Mouse (Mus musculus): ENCODE measurements around the gene Flg2. TPM values are rescaled to one million over a fixed set of nuclear protein-coding genes. Genes with fewer than 3 reads are reported as not detected.

Gene Flg2
- not detected in 2 replicates for polyA plus RNA-seq (2015; fragmentation: Nextera tagmentation; extraction: Ambion mirVana)

GRCm38 (mm10) chr3:93196978-93197377 lies at the start of gene Flg2:
Gene Flg2, plus strand, starts transcription at chr3:93197278.
- Histone ChIP-seq H3K27me3 (ENCODE audit: control insufficient read depth, insufficient read depth, low read length) (no peaks in the 10 kb centered on the region), H3K27ac (ENCODE audit: low read length) (no peak within 1 kb of the TSS), H3K4me1 (ENCODE audit: control insufficient read depth, insufficient read depth, low read length) (no peaks in the 10 kb centered on the region), H3K9ac (ENCODE audit: low read length) (no peak within 1 kb of the TSS), H3K9me3 (replicated peaks; ENCODE audit: control insufficient read depth, low read length) (peaks cover 7% of the 10 kb centered on the region; the same call in 1 of the 2 replicates), H3K4me3 (ENCODE audit: low read length) (no peak within 1 kb of the TSS), H3K4me2 (ENCODE audit: low read depth, low read length) (no peak within 1 kb of the TSS), H3K36me3 (ENCODE audit: control insufficient read depth, insufficient read depth) (no peaks in the 10 kb centered on the region)
- no peak for ATAC-seq (replicated peaks; ENCODE audit: extremely low read depth, insufficient read depth, low FRiP score)
- 83% methylated on average over 3 of the region's 3 CpGs for WGBS

- 78% methylated on average over 6 of the region's 6 CpGs for WGBS
- Histone ChIP-seq H3K4me1 (ENCODE audit: control insufficient read depth, insufficient read depth, low read length) (no peaks in the 10 kb centered on the region), H3K36me3 (ENCODE audit: control insufficient read depth, insufficient read depth) (no peaks in the 10 kb centered on the region), H3K4me2 (ENCODE audit: low read depth, low read length) (no peak overlapping the region), H3K9me3 (replicated peaks; ENCODE audit: control insufficient read depth, low read length) (no peaks in the 10 kb centered on the region), H3K9ac (ENCODE audit: low read length) (no peak overlapping the region), H3K27me3 (ENCODE audit: control insufficient read depth, insufficient read depth, low read length) (no peaks in the 10 kb centered on the region), H3K4me3 (ENCODE audit: low read length) (no peak overlapping the region), H3K27ac (ENCODE audit: low read length) (no peak overlapping the region)
- no peak for ATAC-seq (replicated peaks; ENCODE audit: extremely low read depth, insufficient read depth, low FRiP score)
Measured at GRCm38 (mm10) chr3:93162502-93162901, 34.6 kb upstream of the Flg2 start.

GRCm38 (mm10) chr3:93162996-93163592 lies 34.0 kb upstream of the Flg2 start:
- WGBS: 52% methylated on average over 1 of the region's 1 CpGs
- Histone ChIP-seq H3K4me3 (ENCODE audit: low read length) (no peak overlapping the region), H3K27ac (ENCODE audit: low read length) (no peak overlapping the region), H3K36me3 (ENCODE audit: control insufficient read depth, insufficient read depth) (no peaks in the 10 kb centered on the region), H3K4me1 (ENCODE audit: control insufficient read depth, insufficient read depth, low read length) (no peaks in the 10 kb centered on the region), H3K4me2 (ENCODE audit: low read depth, low read length) (no peak overlapping the region), H3K9me3 (replicated peaks; ENCODE audit: control insufficient read depth, low read length) (no peaks in the 10 kb centered on the region), H3K9ac (ENCODE audit: low read length) (no peak overlapping the region), H3K27me3 (ENCODE audit: control insufficient read depth, insufficient read depth, low read length) (no peaks in the 10 kb centered on the region)
- no peak for ATAC-seq (replicated peaks; ENCODE audit: extremely low read depth, insufficient read depth, low FRiP score)

- Histone ChIP-seq H3K4me3 (ENCODE audit: low read length) (no peak overlapping the region), H3K4me2 (ENCODE audit: low read depth, low read length) (no peak overlapping the region), H3K9me3 (replicated peaks; ENCODE audit: control insufficient read depth, low read length) (no peaks in the 10 kb centered on the region), H3K4me1 (ENCODE audit: control insufficient read depth, insufficient read depth, low read length) (no peaks in the 10 kb centered on the region), H3K36me3 (ENCODE audit: control insufficient read depth, insufficient read depth) (no peaks in the 10 kb centered on the region), H3K27me3 (ENCODE audit: control insufficient read depth, insufficient read depth, low read length) (no peaks in the 10 kb centered on the region), H3K9ac (ENCODE audit: low read length) (no peak overlapping the region), H3K27ac (ENCODE audit: low read length) (no peak overlapping the region)
- 82% methylated on average over 4 of the region's 4 CpGs for WGBS
- no peak for ATAC-seq (replicated peaks; ENCODE audit: extremely low read depth, insufficient read depth, low FRiP score)
Measured at GRCm38 (mm10) chr3:93180856-93181255, 16.2 kb upstream of the Flg2 start.

GRCm38 (mm10) chr3:93201955-93202354 lies 4.9 kb downstream of the Flg2 start:
- H3K4me2 ChIP-seq (ENCODE audit: low read depth, low read length): no peak overlapping the region
- WGBS: 70% methylated on average over 2 of the region's 2 CpGs
- H3K9me3 ChIP-seq (replicated peaks; ENCODE audit: control insufficient read depth, low read length): peaks cover 19% of the 10 kb centered on the region
- no peaks in the 10 kb centered on the region for H3K36me3 ChIP-seq (ENCODE audit: control insufficient read depth, insufficient read depth)
- no peak overlapping the region for H3K27ac ChIP-seq (ENCODE audit: low read length)
- H3K4me3 ChIP-seq (ENCODE audit: low read length): no peak overlapping the region
- no peaks in the 10 kb centered on the region for H3K27me3 ChIP-seq (ENCODE audit: control insufficient read depth, insufficient read depth, low read length)
- ATAC-seq (replicated peaks; ENCODE audit: extremely low read depth, insufficient read depth, low FRiP score): no peak
- no peak overlapping the region for H3K9ac ChIP-seq (ENCODE audit: low read length)
- no peaks in the 10 kb centered on the region for H3K4me1 ChIP-seq (ENCODE audit: control insufficient read depth, insufficient read depth, low read length)

GRCm38 (mm10) chr3:93202499-93202898 lies 5.4 kb downstream of the Flg2 start:
- Histone ChIP-seq H3K4me2 (ENCODE audit: low read depth, low read length) (no peak overlapping the region), H3K4me1 (ENCODE audit: control insufficient read depth, insufficient read depth, low read length) (no peaks in the 10 kb centered on the region), H3K9ac (ENCODE audit: low read length) (no peak overlapping the region), H3K9me3 (replicated peaks; ENCODE audit: control insufficient read depth, low read length) (peaks cover 19% of the 10 kb centered on the region), H3K4me3 (ENCODE audit: low read length) (no peak overlapping the region), H3K27me3 (ENCODE audit: control insufficient read depth, insufficient read depth, low read length) (no peaks in the 10 kb centered on the region), H3K27ac (ENCODE audit: low read length) (no peak overlapping the region), H3K36me3 (ENCODE audit: control insufficient read depth, insufficient read depth) (no peaks in the 10 kb centered on the region)
- WGBS: 85% methylated on average over 4 of the region's 4 CpGs
- ATAC-seq (replicated peaks; ENCODE audit: extremely low read depth, insufficient read depth, low FRiP score): no peak

Other genes with a start within 250 kb of the Flg2 start
- not detected in 2 replicates for gene Lce3d, start 239.9 kb upstream of the Flg2 start, polyA plus RNA-seq (2015; fragmentation: Nextera tagmentation; extraction: Ambion mirVana)
- gene Lce3e, start 230.2 kb upstream of the Flg2 start, polyA plus RNA-seq (2015; fragmentation: Nextera tagmentation; extraction: Ambion mirVana): not detected in 2 replicates
- not detected in 2 replicates for gene Lce3f, start 205.1 kb upstream of the Flg2 start, polyA plus RNA-seq (2015; fragmentation: Nextera tagmentation; extraction: Ambion mirVana)
- 0.28 TPM in 1 of 2 replicates, not detected in the other for gene Crct1, start 181.6 kb upstream of the Flg2 start, polyA plus RNA-seq (2015; fragmentation: Nextera tagmentation; extraction: Ambion mirVana)
- not detected in 2 replicates for gene Lce1m, start 178.2 kb upstream of the Flg2 start, polyA plus RNA-seq (2015; fragmentation: Nextera tagmentation; extraction: Ambion mirVana)
- not detected in 2 replicates for gene Gm4858, start 128.5 kb upstream of the Flg2 start, polyA plus RNA-seq (2015; fragmentation: Nextera tagmentation; extraction: Ambion mirVana)
- 0.08 TPM in 1 of 2 replicates, not detected in the other for gene Crnn, start 52.5 kb upstream of the Flg2 start, polyA plus RNA-seq (2015; fragmentation: Nextera tagmentation; extraction: Ambion mirVana)
- not detected in 2 replicates for gene Flg, start 76.2 kb downstream of the Flg2 start, polyA plus RNA-seq (2015; fragmentation: Nextera tagmentation; extraction: Ambion mirVana)
- 0.02 TPM in 1 of 2 replicates, not detected in the other for gene Hrnr, start 122.5 kb downstream of the Flg2 start, polyA plus RNA-seq (2015; fragmentation: Nextera tagmentation; extraction: Ambion mirVana)
- 0.04 TPM in 1 of 2 replicates, not detected in the other for gene Rptn, start 196.4 kb downstream of the Flg2 start, polyA plus RNA-seq (2015; fragmentation: Nextera tagmentation; extraction: Ambion mirVana)
- gene Tchh, start 245.1 kb downstream of the Flg2 start, polyA plus RNA-seq (2015; fragmentation: Nextera tagmentation; extraction: Ambion mirVana): 0.70 and 0.86 TPM in 2 replicates

All from heart, embryonic 16.5 days (tissue).